Mouse (Mus musculus) limb, embryonic 11.5 days (tissue): ENCODE results near the gene Ola1. TPM values are rescaled to one million over a fixed set of nuclear protein-coding genes. Genes with fewer than 3 reads are reported as not detected.

ENCODE experiments used
- ATAC-seq: fragments of 200-750 bp; cut with Nextera tagmentation; 2 replicates; pipeline ENCODE4 v1.8.0; 2017; ENCODE audit warnings: low read depth; ENCODE audit not compliant: insufficient number of reproducible peaks, low FRiP score, low TSS enrichment
- DNase-seq: peaks from one replicate; pipeline ENCODE4 v3.0.0-alpha.2; 2015; ENCODE audit warnings: low spot score
- H3K27ac ChIP-seq: fragments of 300-500 bp; sonication (generic); replicated peaks from 2 replicates; pipeline ENCODE4 v1.5.1; 2014; ENCODE audit warnings: low read depth, mild to moderate bottlenecking, low read length
- H3K27me3 ChIP-seq: fragments of 300-500 bp; sonication (generic); 2 replicates; pipeline ENCODE4 v1.6.1; 2014; ENCODE audit warnings: mild to moderate bottlenecking, low read length, mixed read lengths; ENCODE audit not compliant: control insufficient read depth, insufficient read depth
- H3K36me3 ChIP-seq: fragments of 300-500 bp; sonication (generic); 2 replicates; pipeline ENCODE4 v1.6.1; 2014; ENCODE audit warnings: mild to moderate bottlenecking, low read length, moderate library complexity, mixed read lengths; ENCODE audit not compliant: control insufficient read depth, insufficient read depth
- H3K4me1 ChIP-seq: fragments of 300-500 bp; sonication (generic); 2 replicates; pipeline ENCODE4 v1.6.1; 2014; ENCODE audit warnings: low read length, mixed read lengths; ENCODE audit not compliant: control insufficient read depth, insufficient read depth
- H3K4me2 ChIP-seq: fragments of 300-500 bp; sonication (generic); 2 replicates; pipeline ENCODE4 v1.6.1; 2014; ENCODE audit warnings: low read depth, mild to moderate bottlenecking, moderate library complexity; ENCODE audit not compliant: severe bottlenecking
- H3K4me3 ChIP-seq: fragments of 300-500 bp; sonication (generic); 2 replicates; pipeline ENCODE4 v1.5.1; 2014; ENCODE audit warnings: low read depth, low read length
- H3K9ac ChIP-seq: fragments of 300-500 bp; sonication (generic); 2 replicates; pipeline ENCODE4 v1.6.1; 2014; ENCODE audit warnings: mild to moderate bottlenecking, low read length
- H3K9me3 ChIP-seq: fragments of 300-500 bp; sonication (generic); 2 replicates; pipeline ENCODE4 v1.6.1; 2016; ENCODE audit warnings: low read length; ENCODE audit not compliant: control insufficient read depth
- WGBS: fragments of 180-500 bp; shearing (Covaris S2); extraction: QIAGEN DNeasy Blood & Tissue Kit; methylation state at CpG from one replicate; pipeline ENCODE4 v1.1.7; 2014; 5-methylcytosine and 5-hydroxymethylcytosine counted together
- polyA plus RNA-seq: library from polyadenylated mRNA; unstranded; fragments of >200 nt; fragmentation: Nextera tagmentation; extraction: Ambion mirVana; gene quantifications from 2 replicates; pipeline ENCODE4 v1.2.1, GENCODE M21; 2014

Ola1 gene
- polyA plus RNA-seq, 1 experiment from 2014 or later, result 117 TPM

DNA sequence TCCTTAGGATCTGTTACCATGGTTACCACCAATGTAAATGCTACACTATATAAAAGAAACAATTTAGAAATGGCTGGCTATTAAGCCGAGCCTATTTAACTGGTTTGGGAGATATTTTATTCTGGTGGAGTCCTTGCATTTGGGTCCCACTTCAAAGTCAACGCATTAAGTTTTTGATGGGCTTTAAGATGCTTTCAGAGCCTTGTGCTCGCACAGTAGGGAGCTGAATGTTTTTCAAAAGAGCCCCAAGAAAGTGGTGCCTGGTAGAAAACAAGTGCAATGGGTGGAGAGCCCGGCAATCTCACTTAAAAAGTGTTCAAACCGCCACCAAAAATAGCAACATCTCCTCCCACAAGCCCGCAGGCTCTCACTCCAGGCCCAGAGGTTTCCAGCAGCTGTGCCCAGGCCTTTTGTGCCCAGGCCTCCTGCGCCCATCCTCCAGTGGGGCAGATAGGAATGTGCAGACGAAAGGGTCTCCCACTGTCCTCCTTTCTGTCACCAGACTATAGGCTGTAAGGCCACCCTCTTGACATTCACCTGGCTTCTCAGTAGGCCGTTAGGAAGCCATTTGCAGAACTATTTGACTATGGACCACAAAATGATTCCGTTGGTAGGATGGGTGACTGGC lies 148.2 kb downstream of the Ola1 start:
- Histone ChIP-seq H3K36me3 (no peaks in the 10 kb centered on the region), H3K4me1 (0 out of 2 replicates have a peak, but pooled peaks cover 4% of the 10 kb centered on the region), H3K27ac (no peak overlapping the region), H3K4me3 (no peak overlapping the region), H3K9me3 (no peaks in the 10 kb centered on the region), H3K4me2 (no peak overlapping the region), H3K9ac (no peak overlapping the region), H3K27me3 (no peaks in the 10 kb centered on the region)
- 57% methylated on average over 10 of the region's 10 CpGs for WGBS
- no peak for DNase-seq
- ATAC-seq, result no peak

- Histone ChIP-seq H3K9ac (no peak overlapping the region), H3K27ac (no peak overlapping the region), H3K4me2 (no peak overlapping the region), H3K4me1 (0 out of 2 replicates have a peak, but pooled peaks cover 4% of the 10 kb centered on the region), H3K27me3 (no peaks in the 10 kb centered on the region), H3K9me3 (no peaks in the 10 kb centered on the region), H3K4me3 (no peak overlapping the region), H3K36me3 (no peaks in the 10 kb centered on the region)
- ATAC-seq (no peak), DNase-seq (no peak)
- WGBS, result 87% methylated on average over 7 of the region's 7 CpGs
Measured at GRCm38 (mm10) chr2:73069223-73069825, 149.4 kb downstream of the Ola1 start.

- Histone ChIP-seq H3K27ac (no peak overlapping the region), H3K4me3 (no peak overlapping the region)
- WGBS, result 16% methylated on average over 20 of the region's 20 CpGs
Measured at GRCm38 (mm10) chr2:73066307-73067167, 152.2 kb downstream of the Ola1 start.

DNA sequence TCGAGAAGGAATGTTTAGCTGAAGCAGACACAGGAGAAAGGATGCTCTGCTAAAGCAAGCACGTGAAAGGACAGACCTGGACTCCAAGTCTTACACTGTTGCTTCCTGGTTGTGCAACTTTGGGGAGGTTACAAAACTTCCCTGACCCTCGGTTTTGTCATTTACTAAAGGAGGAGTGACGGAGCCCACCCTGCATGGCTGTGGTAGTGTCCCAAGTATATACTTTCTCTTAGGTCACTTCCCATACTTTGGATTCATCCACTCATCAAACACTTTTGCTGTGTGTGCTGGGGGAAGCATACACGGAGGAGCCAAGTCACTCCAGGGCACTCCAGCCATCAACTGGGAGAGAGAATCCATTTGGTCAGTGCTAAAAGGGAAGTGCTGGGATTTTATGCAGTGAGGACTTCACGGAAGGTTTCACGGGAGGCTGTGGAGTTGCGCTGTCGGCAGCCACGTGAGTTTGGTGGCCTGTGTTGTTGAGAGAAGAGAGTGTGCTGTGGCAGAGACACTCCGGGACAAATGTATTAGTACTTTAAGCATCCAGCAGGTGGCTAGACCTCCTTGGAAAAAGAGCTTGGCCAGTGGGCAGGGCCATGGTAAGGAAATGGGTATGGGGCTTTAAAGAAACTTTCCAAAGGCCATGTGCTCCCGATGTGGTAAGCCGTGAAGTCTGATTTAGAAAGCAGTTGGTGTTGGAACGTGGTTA lies 154.7 kb downstream of the Ola1 start:
- Histone ChIP-seq H3K4me2 (no peak overlapping the region), H3K9ac (no peak overlapping the region), H3K27ac (no peak overlapping the region), H3K4me1 (0 out of 2 replicates have a peak, but pooled peaks cover 6% of the 10 kb centered on the region), H3K9me3 (no peaks in the 10 kb centered on the region), H3K36me3 (no peaks in the 10 kb centered on the region), H3K27me3 (no peaks in the 10 kb centered on the region), H3K4me3 (no peak overlapping the region)
- ATAC-seq, result no peak
- WGBS, result 76% methylated on average over 14 of the region's 14 CpGs
- DNase-seq, result no peak

More at GRCm38 (mm10) chr2:73066307-73067167, 152.2 kb downstream of the Ola1 start:
- DNase-seq (peak; percentile 47), ATAC-seq (no peak)
- H3K9ac ChIP-seq, result no peak overlapping the region
- H3K27me3 ChIP-seq, result no peaks in the 10 kb centered on the region
- H3K9me3 ChIP-seq, result no peaks in the 10 kb centered on the region
- H3K4me2 ChIP-seq, result no peak overlapping the region
- no peaks in the 10 kb centered on the region for H3K36me3 ChIP-seq
- H3K4me1 ChIP-seq, result 0 out of 2 replicates have a peak, but pooled peaks cover 4% of the 10 kb centered on the region

DNA sequence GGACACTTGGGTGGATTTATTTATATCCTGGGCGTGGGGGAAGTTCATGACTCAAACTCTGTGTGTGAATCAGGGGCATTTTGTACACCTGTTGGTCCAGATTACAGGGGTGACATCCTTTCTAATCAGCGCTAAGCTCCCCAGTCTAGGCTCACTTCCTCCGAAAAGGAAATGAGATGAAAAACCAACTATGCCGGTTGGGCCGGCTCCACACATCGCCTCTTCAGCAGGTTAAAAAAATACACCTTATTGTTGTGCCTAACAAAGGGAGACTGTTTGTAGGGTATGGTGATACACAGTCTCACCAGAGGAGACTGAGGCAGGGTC lies 158.5 kb downstream of the Ola1 start:
- no peak overlapping the region for H3K4me2 ChIP-seq
- ATAC-seq (peak; percentile 35; the same call in 1 of the 2 replicates), DNase-seq (no peak)
- 0 out of 2 replicates have a peak, but pooled peaks cover 2% of the 10 kb centered on the region for H3K4me1 ChIP-seq
- no peak overlapping the region for H3K9ac ChIP-seq
- WGBS, result 78% methylated on average over 6 of the region's 6 CpGs
- H3K36me3 ChIP-seq, result no peaks in the 10 kb centered on the region
- H3K27me3 ChIP-seq, result no peaks in the 10 kb centered on the region
- H3K4me3 ChIP-seq, result no peak overlapping the region
- no peaks in the 10 kb centered on the region for H3K9me3 ChIP-seq
- no peak overlapping the region for H3K27ac ChIP-seq

DNA sequence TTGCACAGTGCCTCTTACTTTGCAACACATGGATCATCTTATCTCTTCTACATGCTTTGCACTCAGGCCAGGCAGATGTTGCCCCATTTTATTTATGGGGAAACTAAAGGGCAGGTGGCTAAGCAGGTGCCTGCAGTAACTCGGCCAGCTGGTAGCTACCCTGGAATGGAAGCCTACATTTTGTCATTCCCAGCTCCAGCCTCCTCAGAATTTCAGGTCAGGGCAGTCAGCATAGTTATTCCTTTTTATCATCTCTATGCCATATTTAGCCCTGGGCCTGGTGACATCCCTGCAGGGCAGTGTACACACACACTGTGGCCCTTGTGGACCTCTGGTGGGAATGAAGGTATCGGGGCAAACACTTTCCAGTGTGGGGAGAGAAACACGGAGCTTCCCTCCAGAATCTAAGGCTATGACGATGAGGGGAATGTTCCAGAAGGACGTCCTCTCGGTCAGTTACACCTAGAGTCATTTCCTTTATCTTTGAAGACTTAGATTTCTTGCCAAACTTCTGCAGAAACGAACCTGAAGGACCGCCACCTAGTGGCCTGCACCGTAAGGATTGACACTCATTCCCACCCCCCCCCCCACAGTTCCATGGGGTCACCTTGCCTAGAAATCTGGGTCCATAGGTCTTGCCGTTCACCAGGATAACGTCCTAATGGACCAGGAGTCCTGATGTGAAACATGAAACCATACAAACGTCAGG lies 159.0 kb downstream of the Ola1 start:
- no peak overlapping the region for H3K4me2 ChIP-seq
- no peaks in the 10 kb centered on the region for H3K9me3 ChIP-seq
- ATAC-seq (no peak), DNase-seq (peak; percentile 52)
- H3K4me1 ChIP-seq, result 0 out of 2 replicates have a peak, but pooled peaks cover 2% of the 10 kb centered on the region
- WGBS, result 33% methylated on average over 12 of the region's 12 CpGs
- H3K27me3 ChIP-seq, result no peaks in the 10 kb centered on the region
- no peak overlapping the region for H3K9ac ChIP-seq
- H3K36me3 ChIP-seq, result no peaks in the 10 kb centered on the region
- H3K27ac ChIP-seq, result no peak overlapping the region
- H3K4me3 ChIP-seq, result no peak overlapping the region

DNA sequence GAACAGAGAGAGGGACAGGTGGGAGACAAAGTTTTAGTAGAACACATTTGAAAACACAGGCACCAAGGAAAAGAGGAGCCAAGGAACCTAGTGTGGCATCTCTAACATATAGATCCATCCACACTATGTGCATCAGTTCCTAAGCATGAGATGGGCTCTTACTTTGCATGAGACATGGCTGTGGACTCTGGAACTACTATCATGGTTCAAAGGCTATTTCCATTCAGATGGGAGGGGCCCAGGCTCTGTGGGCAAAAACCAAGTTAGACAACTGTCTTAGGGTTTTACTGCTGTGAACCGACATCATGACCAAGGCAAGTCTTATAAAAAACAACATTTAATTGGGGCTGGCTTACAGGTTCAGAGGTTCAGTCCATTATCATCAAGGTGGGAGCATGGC lies 160.4 kb downstream of the Ola1 start:
- Histone ChIP-seq H3K4me3 (no peak overlapping the region), H3K4me1 (0 out of 2 replicates have a peak, but pooled peaks cover 2% of the 10 kb centered on the region), H3K36me3 (no peaks in the 10 kb centered on the region), H3K9ac (no peak overlapping the region), H3K9me3 (no peaks in the 10 kb centered on the region), H3K4me2 (no peak overlapping the region), H3K27me3 (no peaks in the 10 kb centered on the region), H3K27ac (no peak overlapping the region)
- no peak for DNase-seq
- 86% methylated on average over 1 of the region's 1 CpGs for WGBS
- ATAC-seq, result no peak
